ENCODE assay signal across 13 mouse cellular contexts in the genomic region with DNA sequence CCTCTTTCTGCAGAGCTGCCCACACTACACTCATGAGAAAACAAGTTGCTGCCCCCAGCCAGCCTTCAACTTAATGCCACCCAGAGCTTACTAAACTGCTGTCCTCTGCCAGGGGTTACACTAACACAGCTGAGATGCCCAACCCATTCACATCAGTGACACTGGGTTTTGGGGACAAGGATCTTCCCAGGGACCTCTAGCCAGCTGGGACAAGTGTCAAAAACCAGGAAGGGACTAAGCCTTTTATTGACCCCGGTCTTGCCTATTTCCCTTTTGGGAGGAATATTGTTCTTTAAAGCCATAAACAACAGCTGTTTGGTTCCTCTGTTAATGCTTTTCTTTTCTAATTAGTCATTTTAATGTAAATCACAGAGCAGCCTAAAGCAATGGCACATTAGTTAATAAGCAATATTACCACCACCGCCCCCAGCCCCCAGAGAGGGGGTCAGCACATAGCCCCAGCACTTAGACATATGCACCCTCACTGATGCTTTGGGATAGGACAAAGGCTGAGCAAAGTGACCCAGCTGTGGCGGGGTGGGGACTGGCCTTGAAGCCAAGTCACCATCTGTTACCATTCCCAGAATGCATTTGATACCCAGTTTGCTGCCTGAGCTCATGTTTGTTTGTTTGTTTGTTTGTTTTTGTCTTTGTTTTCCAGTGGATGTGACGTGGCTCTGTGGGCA.
DNase-seq lines count a peak whose midpoint lies in the region; ATAC-seq lines count a peak whose summit lies in the region.
"Had no signal": no experiment of that assay in that cellular context is flagged by ENCODE, and none has a peak within 500 bp of the region (broad histone marks: within the 10 kb centered on the region; RNA-seq: fewer than 3 reads in every experiment).

No protein-coding gene starts in this region.

- H3K4me3 ChIP-seq in forebrain, embryonic 11.5 days (ENCODE audit: low read depth, low read length), result no peak overlapping the region
- no peak overlapping the region for H3K4me3 ChIP-seq in hindbrain, embryonic 14.5 days (replicated peaks; ENCODE audit: low read length)
- H3K4me3 ChIP-seq in midbrain, embryonic 16.5 days (ENCODE audit: low read depth, low read length), result no peak overlapping the region
- H3K4me3 ChIP-seq: heart, embryonic 13.5 days; left cerebral cortex, adult 2 months had no signal

- no peak overlapping the region for H3K9ac ChIP-seq in forebrain, embryonic 11.5 days (ENCODE audit: low read length)
- H3K9ac ChIP-seq in hindbrain, embryonic 14.5 days, result no peak overlapping the region
- no peak overlapping the region for H3K9ac ChIP-seq in midbrain, embryonic 16.5 days (ENCODE audit: low read depth, low read length)
- H3K9ac ChIP-seq: heart, embryonic 13.5 days had no signal

- WGBS in forebrain, embryonic 11.5 days, result 68% methylated on average over 4 of the region's 4 CpGs
- WGBS in hindbrain, embryonic 14.5 days, result 36% methylated on average over 4 of the region's 4 CpGs
- 42% methylated on average over 4 of the region's 4 CpGs for WGBS in midbrain, embryonic 16.5 days

- ATAC-seq in forebrain, embryonic 11.5 days (replicated peaks; ENCODE audit: low FRiP score), result peak; percentile 75
- peak; percentile 72; the same call in 1 of the 2 replicates for ATAC-seq in hindbrain, embryonic 14.5 days (ENCODE audit: low FRiP score)
- ATAC-seq in midbrain, embryonic 16.5 days, result no peak

- peaks cover 8% of the 10 kb centered on the region for H3K4me1 ChIP-seq in forebrain, embryonic 11.5 days (replicated peaks; ENCODE audit: control insufficient read depth, insufficient read depth, low read length)
- peaks cover 19% of the 10 kb centered on the region for H3K4me1 ChIP-seq in hindbrain, embryonic 14.5 days (replicated peaks; ENCODE audit: control insufficient read depth, insufficient read depth, low read length)
- H3K4me1 ChIP-seq in midbrain, embryonic 16.5 days (ENCODE audit: control insufficient read depth, insufficient read depth, low read length), result no peaks in the 10 kb centered on the region; the same call in 1 of the 2 replicates
- H3K4me1 ChIP-seq: heart, embryonic 13.5 days had no signal

- DNase-seq in adipocyte (ENCODE audit: low spot score), result peak; percentile 8
- peak; percentile 59 for DNase-seq in forebrain, embryonic 11.5 days (ENCODE audit: low spot score)
- no peak for DNase-seq in hindbrain, embryonic 14.5 days (ENCODE audit: low spot score)
- no peak for DNase-seq in layer of hippocampus, postnatal 14 days (ENCODE audit: low spot score in 2 of 2)
- DNase-seq in thymus, postnatal 25 days, result no peak
- no peak for DNase-seq in ovary, postnatal 36 days (ENCODE audit: low spot score)
- DNase-seq: adrenal gland, postnatal 25 days; embryo, embryonic 11 days; kidney, adult 8-10 months; lung, postnatal 14 days had no signal

- H3K27ac ChIP-seq in forebrain, embryonic 11.5 days (ENCODE audit: low read depth, low read length), result no peak overlapping the region; the same call in 1 of the 2 replicates
- peak overlapping the region; percentile 79 for H3K27ac ChIP-seq in hindbrain, embryonic 14.5 days
- peak overlapping the region; percentile 50; the same call in 1 of the 2 replicates for H3K27ac ChIP-seq in midbrain, embryonic 16.5 days (ENCODE audit: low read length)
- H3K27ac ChIP-seq: heart, embryonic 13.5 days; left cerebral cortex, adult 2 months had no signal

- no peaks in the 10 kb centered on the region for H3K36me3 ChIP-seq in forebrain, embryonic 11.5 days (ENCODE audit: control insufficient read depth, insufficient read depth, low read length)
- 0 out of 2 replicates have a peak, but pooled peaks cover 4% of the 10 kb centered on the region for H3K36me3 ChIP-seq in hindbrain, embryonic 14.5 days (replicated peaks; ENCODE audit: control insufficient read depth, insufficient read depth)
- peaks cover 3% of the 10 kb centered on the region; the same call in 1 of the 2 replicates for H3K36me3 ChIP-seq in midbrain, embryonic 16.5 days (ENCODE audit: control insufficient read depth, insufficient read depth, low read length)

- H3K9me3 ChIP-seq in forebrain, embryonic 11.5 days (ENCODE audit: control insufficient read depth, low read length), result no peaks in the 10 kb centered on the region
- H3K9me3 ChIP-seq in hindbrain, embryonic 14.5 days (ENCODE audit: control insufficient read depth, low read length), result peaks cover 7% of the 10 kb centered on the region
- no peaks in the 10 kb centered on the region; the same call in 1 of the 2 replicates for H3K9me3 ChIP-seq in midbrain, embryonic 16.5 days (replicated peaks; ENCODE audit: control insufficient read depth, low read length, poor library complexity, severe bottlenecking)
- H3K9me3 ChIP-seq: heart, embryonic 13.5 days had no signal

- no peaks in the 10 kb centered on the region for H3K27me3 ChIP-seq in forebrain, embryonic 11.5 days (ENCODE audit: control insufficient read depth, insufficient read depth, low read length)
- no peaks in the 10 kb centered on the region for H3K27me3 ChIP-seq in hindbrain, embryonic 14.5 days (ENCODE audit: control insufficient read depth, insufficient read depth, low read length)
- no peaks in the 10 kb centered on the region for H3K27me3 ChIP-seq in midbrain, embryonic 16.5 days (ENCODE audit: control insufficient read depth, insufficient read depth, low read depth, low read length)
- H3K27me3 ChIP-seq: heart, embryonic 13.5 days had no signal

- H3K4me2 ChIP-seq in forebrain, embryonic 11.5 days (ENCODE audit: low read depth, low read length, severe bottlenecking), result no peak overlapping the region
- H3K4me2 ChIP-seq in hindbrain, embryonic 14.5 days (replicated peaks), result no peak overlapping the region
- no peak overlapping the region for H3K4me2 ChIP-seq in midbrain, embryonic 16.5 days (ENCODE audit: low read length)
- H3K4me2 ChIP-seq: heart, embryonic 13.5 days had no signal

Comparison
In these comparisons a context has a peak if more than half of its experiments do, and no peak if none do; other contexts are left out.
1. DNase-seq: peak in adipocyte (single experiment) and forebrain, embryonic 11.5 days (single experiment); none in hindbrain, embryonic 14.5 days (single experiment), layer of hippocampus, postnatal 14 days (0 of 2), thymus, postnatal 25 days (single experiment) and ovary, postnatal 36 days (single experiment).